Mouse (Mus musculus): Measurements from ENCODE around the gene Tex16.

Tex16 gene

GRCm38 (mm10) chrX:112010707-112011106, at the start of gene Tex16:
Tex16 (plus strand) TSS chrX:112011007.
- DNase-seq = no peak

DNA sequence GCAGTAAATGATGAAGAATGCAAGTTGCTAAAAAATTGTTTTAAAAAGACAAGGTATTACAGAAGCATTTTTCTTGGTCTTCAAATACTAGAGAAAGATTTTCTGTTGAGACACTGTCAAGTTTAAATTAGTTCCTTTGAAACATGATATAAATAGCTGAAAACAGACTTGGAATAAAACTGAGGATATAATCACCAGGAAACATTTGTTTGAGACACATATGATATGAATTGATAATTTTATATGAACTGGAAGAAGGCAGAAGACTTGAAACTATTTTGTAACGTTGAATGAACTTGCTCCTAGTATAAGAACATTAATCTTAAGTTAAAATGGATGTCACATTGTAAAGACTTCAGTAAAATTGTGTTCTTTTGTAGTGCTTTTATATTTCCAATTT, 11.1 kb upstream of the Tex16 start:
- no peak for DNase-seq

Data from B cell, adult 2 months (primary cell).